8 mouse cellular contexts compared by ENCODE assay signal in the genomic region with DNA sequence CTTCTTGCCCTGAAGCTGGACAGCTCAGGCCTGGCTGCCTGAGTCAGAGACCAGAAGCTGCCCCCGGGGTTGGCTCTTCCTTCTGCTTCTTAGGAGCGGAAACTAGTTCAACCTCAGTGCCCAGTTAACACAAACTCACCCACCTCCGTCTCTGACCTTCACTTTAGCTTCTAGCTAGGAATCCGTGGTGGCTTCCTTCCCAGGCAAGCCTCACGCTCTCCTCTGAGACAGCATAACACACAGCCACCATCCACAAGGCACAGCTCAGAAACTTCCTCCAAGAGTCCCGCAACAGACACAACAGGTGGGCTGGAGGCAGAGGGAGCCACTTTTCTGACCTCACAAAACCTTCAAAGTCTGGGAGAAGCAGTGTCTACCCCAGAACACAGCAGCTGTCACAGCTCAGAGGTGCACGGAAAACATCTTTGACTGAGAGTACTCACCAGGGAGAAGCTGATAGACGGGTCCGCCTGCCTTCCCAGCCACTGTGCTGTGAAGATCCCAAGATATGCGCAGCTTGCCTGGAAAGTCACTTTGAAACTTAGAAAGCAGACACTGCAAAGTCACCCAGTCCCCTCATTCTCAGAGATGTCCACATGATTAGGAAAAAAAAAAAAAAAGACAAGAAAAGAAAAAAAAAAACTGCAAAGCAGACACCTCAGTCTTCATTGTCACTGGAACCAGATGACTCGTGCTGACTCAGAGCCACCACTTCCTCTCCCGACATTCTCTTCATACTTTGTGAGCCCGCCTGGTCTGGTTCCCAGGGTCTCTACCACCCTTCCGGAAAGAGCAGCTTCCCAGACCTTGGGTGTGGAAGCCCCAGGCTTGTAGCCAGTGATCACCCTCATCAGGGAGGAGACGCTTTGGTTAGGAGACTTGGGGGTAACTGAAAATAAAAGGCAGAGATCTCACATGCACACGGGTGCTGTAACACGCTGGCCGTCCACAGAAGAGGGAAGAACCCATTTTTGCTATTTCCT.
DNase-seq lines count a peak whose midpoint lies in the region; ATAC-seq and TF ChIP-seq lines count a peak whose summit lies in the region.

No protein-coding gene starts in this region.

- H3K4me1 ChIP-seq in lung, embryonic 16.5 days (replicated peaks; ENCODE audit: control insufficient read depth, insufficient read depth, low read length), result peaks cover 38% of the 10 kb centered on the region
- H3K4me1 ChIP-seq in stomach, postnatal 0 days (replicated peaks; ENCODE audit: control insufficient read depth, insufficient read depth), result peaks cover 11% of the 10 kb centered on the region

- H3K9me3 ChIP-seq in lung, embryonic 16.5 days (ENCODE audit: control insufficient read depth, low read length), result no peaks in the 10 kb centered on the region
- no peaks in the 10 kb centered on the region for H3K9me3 ChIP-seq in stomach, postnatal 0 days (ENCODE audit: control insufficient read depth, low read length)

- ATAC-seq in lung, embryonic 16.5 days (ENCODE audit: low read depth), result peak; percentile 67
- no peak for ATAC-seq in stomach, postnatal 0 days (ENCODE audit: low FRiP score, low TSS enrichment)

- no peak for TF ChIP-seq EP300 in stomach, postnatal 0 days (optimal IDR thresholded peaks at IDR 0.05)

- peak overlapping the region; percentile 35 for H3K9ac ChIP-seq in lung, embryonic 16.5 days (ENCODE audit: low read length)
- H3K9ac ChIP-seq in stomach, postnatal 0 days (ENCODE audit: low read length), result peak overlapping the region; percentile 45

- H3K36me3 ChIP-seq in lung, embryonic 16.5 days (ENCODE audit: control insufficient read depth, insufficient read depth, low read length), result no peaks in the 10 kb centered on the region
- H3K36me3 ChIP-seq in stomach, postnatal 0 days (ENCODE audit: control insufficient read depth, insufficient read depth, low read length), result no peaks in the 10 kb centered on the region

- H3K27ac ChIP-seq in lung, embryonic 16.5 days (ENCODE audit: low read length), result peak overlapping the region; percentile 74
- H3K27ac ChIP-seq in stomach, postnatal 0 days (replicated peaks), result peak overlapping the region; percentile 83

- peak; percentile 50 to 81 for DNase-seq in adrenal gland, adult (ENCODE audit: inconsistent age in 2 of 2, low spot score in 1 of 2)
- DNase-seq in adrenal gland, postnatal 4 days (ENCODE audit: low spot score in 2 of 2), result no peak
- peak; percentile 47 for DNase-seq in adrenal gland, postnatal 25 days
- peak; percentile 85 for DNase-seq in heart, adult 8-10 months (ENCODE audit: low spot score)
- DNase-seq in kidney, adult 18-20 months, result peak; percentile 34
- peak; percentile 24 for DNase-seq in stomach, postnatal 0 days (ENCODE audit: low spot score)
- no peak for DNase-seq in cerebellum, adult 18-20 months

- H3K4me3 ChIP-seq in lung, embryonic 16.5 days (ENCODE audit: low read length), result peak overlapping the region; percentile 22
- peak overlapping the region; percentile 17 for H3K4me3 ChIP-seq in stomach, postnatal 0 days (ENCODE audit: low read depth, low read length)

- no peak for TF ChIP-seq CTCF in stomach, postnatal 0 days (IDR thresholded peaks at IDR 0.05; ENCODE audit: low read depth)

- H3K27me3 ChIP-seq in lung, embryonic 16.5 days (ENCODE audit: control insufficient read depth, insufficient read depth, low read depth, low read length), result no peaks in the 10 kb centered on the region
- H3K27me3 ChIP-seq in stomach, postnatal 0 days (ENCODE audit: control insufficient read depth, insufficient read depth, low read length), result no peaks in the 10 kb centered on the region

- peak overlapping the region; percentile 43 for H3K4me2 ChIP-seq in lung, embryonic 16.5 days (ENCODE audit: low read depth, low read length)
- H3K4me2 ChIP-seq in stomach, postnatal 0 days (replicated peaks; ENCODE audit: low read depth), result peak overlapping the region; percentile 45

- 21% methylated on average over 18 of the region's 18 CpGs for WGBS in lung, embryonic 16.5 days
- WGBS in stomach, postnatal 0 days, result 35% methylated on average over 18 of the region's 18 CpGs

Comparison
In these comparisons a context has a peak if more than half of its experiments do, and no peak if none do; other contexts are left out.
1. DNase-seq: peak in adrenal gland, adult (2 of 2), adrenal gland, postnatal 25 days (single experiment), heart, adult 8-10 months (single experiment), kidney, adult 18-20 months (single experiment) and stomach, postnatal 0 days (single experiment); none in adrenal gland, postnatal 4 days (0 of 2) and cerebellum, adult 18-20 months (0 of 2).